ENCODE assay signal across 23 mouse cellular contexts in genomic region chr4:136129842-136130241, GRCm38 (mm10). TPM values are rescaled to one million over a fixed set of nuclear protein-coding genes. Genes with fewer than 3 reads are reported as not detected.
DNase-seq lines count a peak whose midpoint lies in the region; ATAC-seq and TF ChIP-seq lines count a peak whose summit lies in the region.
"Had no signal": no experiment of that assay in that cellular context is flagged by ENCODE, and none has a peak within 500 bp of the region (broad histone marks: within the 10 kb centered on the region; RNA-seq: fewer than 3 reads in every experiment).

No protein-coding gene starts in this region.

- ATAC-seq in liver, postnatal 0 days: no peak
- no peak for ATAC-seq in liver, embryonic 12.5 days
- ATAC-seq: forebrain, embryonic 14.5 days; intestine, embryonic 16.5 days; midbrain, embryonic 15.5 days had no signal

- H3K27me3 ChIP-seq in heart, embryonic 10.5 days (ENCODE audit: insufficient read depth, poor library complexity, severe bottlenecking): no peaks in the 10 kb centered on the region
- H3K27me3 ChIP-seq in liver, postnatal 0 days (ENCODE audit: insufficient read depth, low read length): peaks cover 11% of the 10 kb centered on the region
- H3K27me3 ChIP-seq in liver, embryonic 12.5 days (replicated peaks): peaks cover 47% of the 10 kb centered on the region
- peaks cover 70% of the 10 kb centered on the region for H3K27me3 ChIP-seq in E14TG2a.4 (ENCODE audit: insufficient read depth, low read length)
- H3K27me3 ChIP-seq: embryonic facial prominence, embryonic 12.5 days; heart, embryonic 12.5 days; midbrain, embryonic 15.5 days; stomach, embryonic 15.5 days had no signal

- 0 out of 2 replicates have a peak overlapping the region, but pooled peaks have one; percentile 32 for H3K27ac ChIP-seq in heart, embryonic 10.5 days
- H3K27ac ChIP-seq in liver, postnatal 0 days (ENCODE audit: low read depth): no peak overlapping the region
- no peak overlapping the region for H3K27ac ChIP-seq in liver, embryonic 12.5 days
- no peak overlapping the region for H3K27ac ChIP-seq in left cerebral cortex, adult 2 months
- H3K27ac ChIP-seq: embryonic facial prominence, embryonic 12.5 days; hindbrain, embryonic 14.5 days; midbrain, embryonic 15.5 days; stomach, embryonic 15.5 days had no signal

- no peak overlapping the region for H3K9ac ChIP-seq in liver, postnatal 0 days (replicated peaks)
- H3K9ac ChIP-seq in liver, embryonic 12.5 days: no peak overlapping the region
- H3K9ac ChIP-seq: heart, embryonic 12.5 days; hindbrain, embryonic 14.5 days; midbrain, embryonic 15.5 days; stomach, embryonic 15.5 days had no signal

- TF ChIP-seq POLR2A in brain, embryonic 14.5 days (IDR thresholded peaks at IDR 0.05; ENCODE audit: borderline replicate concordance, extremely low read depth, insufficient read depth, insufficient read length, poor library complexity, severe bottlenecking): no peak

- TF ChIP-seq CTCF in liver, postnatal 0 days (IDR thresholded peaks at IDR 0.05; ENCODE audit: low read depth): peak; percentile 31; the same call in 1 of the 2 replicates
- TF ChIP-seq CTCF in E14TG2a.4 (conservative IDR thresholded peaks at IDR 0.05; ENCODE audit: low read length): peak; percentile 44
- TF ChIP-seq CTCF in brain, embryonic 14.5 days (IDR thresholded peaks at IDR 0.05; ENCODE audit: borderline replicate concordance, extremely low read depth, insufficient read depth, insufficient read length): peak; percentile 27; the same call in 1 of the 2 replicates
- TF ChIP-seq CTCF in left cerebral cortex, adult 2 months (IDR thresholded peaks at IDR 0.05): no peak; the same call in none of the 2 replicates

- TF ChIP-seq EP300 in liver, postnatal 0 days (IDR thresholded peaks at IDR 0.05; ENCODE audit: low read depth): no peak

- peaks cover 45% of the 10 kb centered on the region for H3K4me1 ChIP-seq in heart, embryonic 10.5 days
- H3K4me1 ChIP-seq in liver, postnatal 0 days (ENCODE audit: insufficient read depth): no peaks in the 10 kb centered on the region; the same call in 1 of the 2 replicates
- peaks cover 8% of the 10 kb centered on the region for H3K4me1 ChIP-seq in liver, embryonic 12.5 days
- peaks cover 14% of the 10 kb centered on the region for H3K4me1 ChIP-seq in E14TG2a.4 (replicated peaks; ENCODE audit: low read depth, low read length)

- H3K4me3 ChIP-seq in heart, embryonic 10.5 days: no peak overlapping the region
- H3K4me3 ChIP-seq in liver, postnatal 0 days (ENCODE audit: low read depth, low read length): no peak overlapping the region
- no peak overlapping the region for H3K4me3 ChIP-seq in liver, embryonic 12.5 days
- no peak overlapping the region for H3K4me3 ChIP-seq in E14TG2a.4 (replicated peaks; ENCODE audit: low read length)
- H3K4me3 ChIP-seq in left cerebral cortex, adult 2 months: no peak overlapping the region
- H3K4me3 ChIP-seq: embryonic facial prominence, embryonic 12.5 days; erythroblast, embryonic 14.5 days; heart, embryonic 12.5 days; midbrain, embryonic 15.5 days; stomach, embryonic 15.5 days had no signal

- peaks cover 4% of the 10 kb centered on the region; the same call in 1 of the 2 replicates for H3K9me3 ChIP-seq in heart, embryonic 10.5 days
- H3K9me3 ChIP-seq in liver, postnatal 0 days (ENCODE audit: low read length): peaks cover 4% of the 10 kb centered on the region
- peaks cover 6% of the 10 kb centered on the region; the same call in 1 of the 2 replicates for H3K9me3 ChIP-seq in liver, embryonic 12.5 days (replicated peaks)
- 0 out of 2 replicates have a peak, but pooled peaks cover 4% of the 10 kb centered on the region for H3K9me3 ChIP-seq in E14TG2a.4 (ENCODE audit: low read length)
- H3K9me3 ChIP-seq: embryonic facial prominence, embryonic 12.5 days; midbrain, embryonic 15.5 days; stomach, embryonic 15.5 days had no signal

- H3K36me3 ChIP-seq in heart, embryonic 10.5 days: no peaks in the 10 kb centered on the region
- no peaks in the 10 kb centered on the region for H3K36me3 ChIP-seq in liver, postnatal 0 days (replicated peaks; ENCODE audit: insufficient read depth, low read length)
- no peaks in the 10 kb centered on the region for H3K36me3 ChIP-seq in liver, embryonic 12.5 days
- no peaks in the 10 kb centered on the region for H3K36me3 ChIP-seq in E14TG2a.4 (ENCODE audit: insufficient read depth, low read length)
- H3K36me3 ChIP-seq: embryonic facial prominence, embryonic 12.5 days; heart, embryonic 12.5 days; midbrain, embryonic 15.5 days; stomach, embryonic 15.5 days had no signal

- intact Hi-C loops in left cerebral cortex, adult 2 months (cut with DNase I): no loop called here

- DNase-seq in heart, embryonic 10.5 days (ENCODE audit: low spot score): no peak
- no peak for DNase-seq in heart, adult 9 months (ENCODE audit: low spot score in 2 of 2)
- no peak for DNase-seq in liver, postnatal 0 days
- DNase-seq in brain, embryonic 14.5 days (ENCODE audit: low read depth): no peak
- DNase-seq in left cerebral cortex, adult 2 months (ENCODE audit: extremely low spot score in 1 of 2, low spot score in 2 of 2): no peak
- DNase-seq: adrenal gland, postnatal 10 days; cerebellum, postnatal 10 days; gastrocnemius, postnatal 25 days; heart, postnatal 14 days; kidney, postnatal 14 days; left cerebral cortex, postnatal 4 days; right cerebral cortex, postnatal 25 days; thymus, postnatal 25 days had no signal

- WGBS in heart, embryonic 10.5 days: 67% methylated on average over 1 of the region's 1 CpGs
- 59% methylated on average over 1 of the region's 1 CpGs for WGBS in liver, postnatal 0 days (ENCODE audit: insufficient replicate concordance)
- 47% methylated on average over 1 of the region's 1 CpGs for WGBS in liver, embryonic 12.5 days (ENCODE audit: insufficient replicate concordance)

- H3K4me2 ChIP-seq in liver, postnatal 0 days (ENCODE audit: low read depth, low read length): no peak overlapping the region
- no peak overlapping the region for H3K4me2 ChIP-seq in liver, embryonic 12.5 days
- H3K4me2 ChIP-seq: embryonic facial prominence, embryonic 12.5 days; heart, embryonic 12.5 days; hindbrain, embryonic 14.5 days; midbrain, embryonic 15.5 days; stomach, embryonic 15.5 days had no signal

RNA-seq across cellular contexts. Expression of gene Id3, which starts 13.5 kb away (rescaled TPM):
- 324 and 492 TPM in 2 replicates for polyA plus RNA-seq in heart, embryonic 10.5 days (2016; fragmentation: Nextera tagmentation; extraction: Ambion mirVana)
- polyA plus RNA-seq in liver, postnatal 0 days (2015; fragmentation: Nextera tagmentation; extraction: Ambion mirVana): 77.3 and 79.1 TPM in 2 replicates
- 80.9 and 88.1 TPM in 2 replicates for polyA plus RNA-seq in liver, embryonic 12.5 days (2016; fragmentation: Nextera tagmentation; extraction: Ambion mirVana)
- polyA plus RNA-seq in brain, embryonic 14.5 days (2012; rRNA removed): 105 and 107 TPM in 2 replicates
- 10 to 100 TPM; 26.8 to 36.1 TPM for total RNA-seq in left cerebral cortex, adult 2 months (2021)

RNA-seq across cellular contexts. Expression of gene E2f2, which starts 42.4 kb away (rescaled TPM):
- 6.3 and 6.6 TPM in 2 replicates for polyA plus RNA-seq in heart, embryonic 10.5 days (2016; fragmentation: Nextera tagmentation; extraction: Ambion mirVana)
- polyA plus RNA-seq in liver, postnatal 0 days (2015; fragmentation: Nextera tagmentation; extraction: Ambion mirVana): 48.6 and 50.2 TPM in 2 replicates
- 63.4 and 69.1 TPM in 2 replicates for polyA plus RNA-seq in liver, embryonic 12.5 days (2016; fragmentation: Nextera tagmentation; extraction: Ambion mirVana)
- 3.5 and 5.1 TPM in 2 replicates for polyA plus RNA-seq in brain, embryonic 14.5 days (2012; rRNA removed)
- 1 to 10 TPM in 1 of 2 experiments, under 1 TPM in 1; 0.36 to 1.3 TPM for total RNA-seq in left cerebral cortex, adult 2 months (2021)
